In the genomic region with DNA sequence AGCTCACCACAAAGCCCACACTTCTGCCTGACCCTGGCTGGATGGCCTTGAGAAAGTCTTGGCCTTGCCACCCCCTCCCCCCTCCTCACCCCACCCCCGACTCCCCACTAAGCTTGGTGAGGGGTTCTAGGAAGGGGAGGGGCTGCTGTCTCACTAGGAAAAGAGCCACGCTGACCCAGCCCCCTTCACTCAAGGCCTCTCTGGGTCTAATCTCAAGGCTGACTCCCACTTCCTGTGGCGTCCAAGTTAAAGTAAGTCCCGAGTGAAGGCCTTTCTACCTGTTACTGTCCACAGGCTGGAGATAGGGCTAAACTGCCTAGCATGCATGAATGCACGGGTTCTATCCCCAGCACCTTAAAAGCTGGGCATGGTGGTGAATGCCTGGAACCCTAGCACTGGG, we compare ENCODE assay signal across 14 mouse cellular contexts. TPM values are rescaled to one million over a fixed set of nuclear protein-coding genes. Genes with fewer than 3 reads are reported as not detected.
DNase-seq lines count a peak whose midpoint lies in the region; ATAC-seq lines count a peak whose summit lies in the region.
"Had no signal": no experiment of that assay in that cellular context is flagged by ENCODE, and none has a peak within 500 bp of the region (broad histone marks: within the 10 kb centered on the region; RNA-seq: fewer than 3 reads in every experiment).

No protein-coding gene starts in this region.

- H3K27ac ChIP-seq in heart, embryonic 16.5 days (ENCODE audit: low read length), result peak overlapping the region; percentile 55
- no peak overlapping the region for H3K27ac ChIP-seq in heart, embryonic 11.5 days (ENCODE audit: low read depth, low read length)
- H3K27ac ChIP-seq in midbrain, embryonic 10.5 days (replicated peaks), result peak overlapping the region; percentile 29; the same call in 1 of the 2 replicates
- no peak overlapping the region for H3K27ac ChIP-seq in midbrain, embryonic 16.5 days (ENCODE audit: low read length)
- H3K27ac ChIP-seq in embryonic facial prominence, embryonic 13.5 days, result no peak overlapping the region
- H3K27ac ChIP-seq in hindbrain, embryonic 16.5 days (ENCODE audit: low read depth, low read length), result no peak overlapping the region
- H3K27ac ChIP-seq: forebrain, embryonic 12.5 days; hindbrain, embryonic 12.5 days had no signal

- no peak for ATAC-seq in heart, embryonic 16.5 days (replicated peaks; ENCODE audit: extremely low read depth, insufficient read depth, low FRiP score)
- ATAC-seq in heart, embryonic 11.5 days (replicated peaks; ENCODE audit: insufficient number of reproducible peaks, low FRiP score, low TSS enrichment), result no peak
- ATAC-seq in midbrain, embryonic 16.5 days, result no peak
- no peak for ATAC-seq in embryonic facial prominence, embryonic 13.5 days (ENCODE audit: insufficient number of reproducible peaks, insufficient read depth, low FRiP score, low TSS enrichment, low read depth)
- no peak for ATAC-seq in hindbrain, embryonic 16.5 days

- peak overlapping the region; percentile 50 for H3K9ac ChIP-seq in heart, embryonic 16.5 days (ENCODE audit: low read length)
- H3K9ac ChIP-seq in heart, embryonic 11.5 days (ENCODE audit: low read depth, low read length), result no peak overlapping the region; the same call in 1 of the 2 replicates
- H3K9ac ChIP-seq in midbrain, embryonic 16.5 days (ENCODE audit: low read depth, low read length), result no peak overlapping the region
- H3K9ac ChIP-seq in embryonic facial prominence, embryonic 13.5 days, result peak overlapping the region; percentile 44; the same call in 1 of the 2 replicates
- no peak overlapping the region for H3K9ac ChIP-seq in hindbrain, embryonic 16.5 days (ENCODE audit: low read depth, low read length)
- H3K9ac ChIP-seq: forebrain, embryonic 12.5 days; hindbrain, embryonic 12.5 days had no signal

- H3K4me3 ChIP-seq in heart, embryonic 16.5 days (ENCODE audit: low read length), result peak overlapping the region; percentile 20; the same call in 1 of the 2 replicates
- no peak overlapping the region for H3K4me3 ChIP-seq in heart, embryonic 11.5 days (ENCODE audit: low read depth, low read length)
- H3K4me3 ChIP-seq in midbrain, embryonic 10.5 days, result no peak overlapping the region
- no peak overlapping the region for H3K4me3 ChIP-seq in midbrain, embryonic 16.5 days (ENCODE audit: low read depth, low read length)
- no peak overlapping the region for H3K4me3 ChIP-seq in embryonic facial prominence, embryonic 13.5 days
- H3K4me3 ChIP-seq in hindbrain, embryonic 16.5 days (ENCODE audit: low read length), result no peak overlapping the region
- H3K4me3 ChIP-seq: forebrain, embryonic 12.5 days; hindbrain, embryonic 12.5 days had no signal

- H3K4me2 ChIP-seq in heart, embryonic 16.5 days (ENCODE audit: low read depth, low read length), result peak overlapping the region; percentile 11
- no peak overlapping the region for H3K4me2 ChIP-seq in heart, embryonic 11.5 days
- no peak overlapping the region for H3K4me2 ChIP-seq in midbrain, embryonic 16.5 days (ENCODE audit: low read length)
- H3K4me2 ChIP-seq in embryonic facial prominence, embryonic 13.5 days, result no peak overlapping the region
- H3K4me2 ChIP-seq in hindbrain, embryonic 16.5 days (ENCODE audit: low read length), result no peak overlapping the region
- H3K4me2 ChIP-seq: forebrain, embryonic 12.5 days; hindbrain, embryonic 12.5 days had no signal

- H3K36me3 ChIP-seq in heart, embryonic 16.5 days (ENCODE audit: control insufficient read depth, insufficient read depth), result no peaks in the 10 kb centered on the region
- no peaks in the 10 kb centered on the region for H3K36me3 ChIP-seq in heart, embryonic 11.5 days (ENCODE audit: control insufficient read depth, insufficient read depth, low read length)
- no peaks in the 10 kb centered on the region for H3K36me3 ChIP-seq in midbrain, embryonic 10.5 days
- H3K36me3 ChIP-seq in midbrain, embryonic 16.5 days (ENCODE audit: control insufficient read depth, insufficient read depth, low read length), result no peaks in the 10 kb centered on the region
- no peaks in the 10 kb centered on the region for H3K36me3 ChIP-seq in embryonic facial prominence, embryonic 13.5 days
- no peaks in the 10 kb centered on the region for H3K36me3 ChIP-seq in hindbrain, embryonic 16.5 days (ENCODE audit: control insufficient read depth, insufficient read depth, low read length)
- H3K36me3 ChIP-seq: forebrain, embryonic 12.5 days; hindbrain, embryonic 12.5 days had no signal

- peaks cover 25% of the 10 kb centered on the region for H3K4me1 ChIP-seq in heart, embryonic 16.5 days (ENCODE audit: control insufficient read depth, insufficient read depth, low read length)
- peaks cover 21% of the 10 kb centered on the region for H3K4me1 ChIP-seq in heart, embryonic 11.5 days (ENCODE audit: control insufficient read depth, insufficient read depth, low read length)
- peaks cover 43% of the 10 kb centered on the region for H3K4me1 ChIP-seq in midbrain, embryonic 10.5 days
- H3K4me1 ChIP-seq in midbrain, embryonic 16.5 days (ENCODE audit: control insufficient read depth, insufficient read depth, low read length), result no peaks in the 10 kb centered on the region
- H3K4me1 ChIP-seq in embryonic facial prominence, embryonic 13.5 days, result peaks cover 28% of the 10 kb centered on the region
- H3K4me1 ChIP-seq in hindbrain, embryonic 16.5 days (ENCODE audit: control insufficient read depth, insufficient read depth, low read depth, low read length), result peaks cover 5% of the 10 kb centered on the region

- no peaks in the 10 kb centered on the region for H3K9me3 ChIP-seq in heart, embryonic 16.5 days (replicated peaks; ENCODE audit: control insufficient read depth, low read length)
- H3K9me3 ChIP-seq in heart, embryonic 11.5 days (replicated peaks; ENCODE audit: control insufficient read depth, low read length), result no peaks in the 10 kb centered on the region
- H3K9me3 ChIP-seq in midbrain, embryonic 10.5 days (replicated peaks), result no peaks in the 10 kb centered on the region
- H3K9me3 ChIP-seq in midbrain, embryonic 16.5 days (replicated peaks; ENCODE audit: control insufficient read depth, low read length, poor library complexity, severe bottlenecking), result no peaks in the 10 kb centered on the region
- no peaks in the 10 kb centered on the region for H3K9me3 ChIP-seq in embryonic facial prominence, embryonic 13.5 days
- no peaks in the 10 kb centered on the region for H3K9me3 ChIP-seq in hindbrain, embryonic 16.5 days (ENCODE audit: control insufficient read depth, low read length)
- H3K9me3 ChIP-seq: forebrain, embryonic 12.5 days; hindbrain, embryonic 12.5 days had no signal

- no peak for DNase-seq in midbrain, embryonic 10.5 days (ENCODE audit: low spot score)
- peak; percentile 56 for DNase-seq in testis, postnatal 14 days (ENCODE audit: low spot score)
- DNase-seq: cerebellum, adult 11 months; gastrocnemius, postnatal 10 days; lung, postnatal 36 days; spleen, adult 18-20 months had no signal

- no peaks in the 10 kb centered on the region for H3K27me3 ChIP-seq in heart, embryonic 16.5 days (ENCODE audit: control insufficient read depth, insufficient read depth, low read length)
- H3K27me3 ChIP-seq in heart, embryonic 11.5 days (ENCODE audit: control insufficient read depth, insufficient read depth, low read length), result no peaks in the 10 kb centered on the region
- peaks cover 21% of the 10 kb centered on the region for H3K27me3 ChIP-seq in midbrain, embryonic 10.5 days (ENCODE audit: low read depth, poor library complexity, severe bottlenecking)
- H3K27me3 ChIP-seq in midbrain, embryonic 16.5 days (ENCODE audit: control insufficient read depth, insufficient read depth, low read depth, low read length), result no peaks in the 10 kb centered on the region
- no peaks in the 10 kb centered on the region for H3K27me3 ChIP-seq in embryonic facial prominence, embryonic 13.5 days
- no peaks in the 10 kb centered on the region; the same call in 1 of the 2 replicates for H3K27me3 ChIP-seq in hindbrain, embryonic 16.5 days (replicated peaks; ENCODE audit: control insufficient read depth, insufficient read depth, low read length)

- 20% methylated on average over 5 of the region's 5 CpGs for WGBS in heart, embryonic 16.5 days
- 10% methylated on average over 5 of the region's 5 CpGs for WGBS in heart, embryonic 11.5 days (ENCODE audit: insufficient replicate concordance)
- 28% methylated on average over 5 of the region's 5 CpGs for WGBS in midbrain, embryonic 10.5 days
- WGBS in midbrain, embryonic 16.5 days, result 24% methylated on average over 5 of the region's 5 CpGs
- WGBS in embryonic facial prominence, embryonic 13.5 days, result 27% methylated on average over 5 of the region's 5 CpGs
- 34% methylated on average over 5 of the region's 5 CpGs for WGBS in hindbrain, embryonic 16.5 days

RNA-seq across cellular contexts. Expression of gene Fkbp5, which starts 9.8 kb away (rescaled TPM):
- polyA plus RNA-seq in heart, embryonic 16.5 days (2015; fragmentation: Nextera tagmentation; extraction: Ambion mirVana), result 34.9 and 54.5 TPM in 2 replicates
- polyA plus RNA-seq in heart, embryonic 11.5 days (2014; fragmentation: Nextera tagmentation; extraction: Ambion mirVana), result 5.0 and 5.8 TPM in 2 replicates
- polyA plus RNA-seq in midbrain, embryonic 10.5 days (2016; fragmentation: Nextera tagmentation; extraction: Ambion mirVana), result 28.9 and 31.9 TPM in 2 replicates
- polyA plus RNA-seq in midbrain, embryonic 16.5 days (2015; fragmentation: Nextera tagmentation; extraction: Ambion mirVana), result 36.3 and 40.5 TPM in 2 replicates
- 23.3 and 24.5 TPM in 2 replicates for polyA plus RNA-seq in embryonic facial prominence, embryonic 13.5 days (2015; fragmentation: Nextera tagmentation; extraction: Ambion mirVana)
- polyA plus RNA-seq in hindbrain, embryonic 16.5 days (2015; fragmentation: Nextera tagmentation; extraction: Ambion mirVana), result 26.7 and 30.8 TPM in 2 replicates

RNA-seq across cellular contexts. Expression of gene Armc12, which starts 23.1 kb away (rescaled TPM):
- not detected in 2 replicates for polyA plus RNA-seq in heart, embryonic 16.5 days (2015; fragmentation: Nextera tagmentation; extraction: Ambion mirVana)
- not detected in 2 replicates for polyA plus RNA-seq in heart, embryonic 11.5 days (2014; fragmentation: Nextera tagmentation; extraction: Ambion mirVana)
- polyA plus RNA-seq in midbrain, embryonic 10.5 days (2016; fragmentation: Nextera tagmentation; extraction: Ambion mirVana), result not detected in 2 replicates
- polyA plus RNA-seq in midbrain, embryonic 16.5 days (2015; fragmentation: Nextera tagmentation; extraction: Ambion mirVana), result not detected in 2 replicates
- not detected in 2 replicates for polyA plus RNA-seq in embryonic facial prominence, embryonic 13.5 days (2015; fragmentation: Nextera tagmentation; extraction: Ambion mirVana)
- polyA plus RNA-seq in hindbrain, embryonic 16.5 days (2015; fragmentation: Nextera tagmentation; extraction: Ambion mirVana), result not detected in 2 replicates
- polyA plus RNA-seq: forebrain, embryonic 12.5 days; hindbrain, embryonic 12.5 days; limb, embryonic 11.5 days had no signal

RNA-seq across cellular contexts. Expression of gene Clpsl2, which starts 41.7 kb away (rescaled TPM):
- not detected in 2 replicates for polyA plus RNA-seq in heart, embryonic 16.5 days (2015; fragmentation: Nextera tagmentation; extraction: Ambion mirVana)
- polyA plus RNA-seq in heart, embryonic 11.5 days (2014; fragmentation: Nextera tagmentation; extraction: Ambion mirVana), result not detected in 2 replicates
- not detected in 2 replicates for polyA plus RNA-seq in midbrain, embryonic 10.5 days (2016; fragmentation: Nextera tagmentation; extraction: Ambion mirVana)
- not detected in 2 replicates for polyA plus RNA-seq in midbrain, embryonic 16.5 days (2015; fragmentation: Nextera tagmentation; extraction: Ambion mirVana)
- not detected in 2 replicates for polyA plus RNA-seq in embryonic facial prominence, embryonic 13.5 days (2015; fragmentation: Nextera tagmentation; extraction: Ambion mirVana)
- polyA plus RNA-seq in hindbrain, embryonic 16.5 days (2015; fragmentation: Nextera tagmentation; extraction: Ambion mirVana), result not detected in 2 replicates
- polyA plus RNA-seq: forebrain, embryonic 12.5 days; hindbrain, embryonic 12.5 days; limb, embryonic 11.5 days had no signal

RNA-seq across cellular contexts. Expression of gene Clps, which starts 53.1 kb away (rescaled TPM):
- polyA plus RNA-seq in heart, embryonic 16.5 days (2015; fragmentation: Nextera tagmentation; extraction: Ambion mirVana), result 2.2 TPM in 1 of 2 replicates, not detected in the other
- 0.73 TPM in 1 of 2 replicates, not detected in the other for polyA plus RNA-seq in heart, embryonic 11.5 days (2014; fragmentation: Nextera tagmentation; extraction: Ambion mirVana)
- polyA plus RNA-seq in midbrain, embryonic 10.5 days (2016; fragmentation: Nextera tagmentation; extraction: Ambion mirVana), result not detected in 2 replicates
- not detected in 2 replicates for polyA plus RNA-seq in midbrain, embryonic 16.5 days (2015; fragmentation: Nextera tagmentation; extraction: Ambion mirVana)
- polyA plus RNA-seq in embryonic facial prominence, embryonic 13.5 days (2015; fragmentation: Nextera tagmentation; extraction: Ambion mirVana), result 1.3 TPM in 1 of 2 replicates, not detected in the other
- not detected in 2 replicates for polyA plus RNA-seq in hindbrain, embryonic 16.5 days (2015; fragmentation: Nextera tagmentation; extraction: Ambion mirVana)
- polyA plus RNA-seq: forebrain, embryonic 12.5 days; hindbrain, embryonic 12.5 days; limb, embryonic 11.5 days had no signal

Comparison
In these comparisons a context has a peak if more than half of its experiments do, and no peak if none do; other contexts are left out.
1. H3K27ac ChIP-seq: peak in heart, embryonic 16.5 days (single experiment) and midbrain, embryonic 10.5 days (single experiment); none in heart, embryonic 11.5 days (single experiment), midbrain, embryonic 16.5 days (single experiment), embryonic facial prominence, embryonic 13.5 days (single experiment) and hindbrain, embryonic 16.5 days (single experiment).
2. H3K9ac ChIP-seq: peak in heart, embryonic 16.5 days (single experiment) and embryonic facial prominence, embryonic 13.5 days (single experiment); none in heart, embryonic 11.5 days (single experiment), midbrain, embryonic 16.5 days (single experiment) and hindbrain, embryonic 16.5 days (single experiment).